Mouse (Mus musculus) ES-E14 (cell line): ENCODE results near the gene Arhgap29. TPM values are rescaled to one million over a fixed set of nuclear protein-coding genes. Genes with fewer than 3 reads are reported as not detected.

Experiments
- DNase-seq: peaks from one replicate; pipeline ENCODE4 v3.0.0-alpha.2; 2013; ENCODE audit warnings: low read depth, low spot score
- H3K27ac ChIP-seq: 2 replicates; pipeline ENCODE4 v1.5.1; 2012; ENCODE audit warnings: low read depth, mild to moderate bottlenecking, low read length, moderate library complexity, mixed read lengths; ENCODE audit not compliant: poor library complexity, insufficient read depth, severe bottlenecking
- H3K36me3 ChIP-seq: 2 replicates; pipeline ENCODE4 v1.6.1; 2012; ENCODE audit warnings: mild to moderate bottlenecking, low read length, moderate library complexity, mixed read lengths; ENCODE audit not compliant: control insufficient read depth, poor library complexity, insufficient read depth, severe bottlenecking
- H3K4me1 ChIP-seq, 2 experiments: fragments of 150-350 bp in 1 of 2; sonication (generic) in 1 of 2; 2 replicates each; pipeline ENCODE4 v1.6.1; 2012; ENCODE audit warnings: low read length in 2 of 2, mild to moderate bottlenecking in 1 of 2, mixed read lengths in 1 of 2; ENCODE audit not compliant: control insufficient read depth in 2 of 2, insufficient read depth in 2 of 2, poor library complexity in 1 of 2
- H3K4me3 ChIP-seq, 2 experiments: fragments of 150-350 bp in 1 of 2; sonication (generic) in 1 of 2; 2 replicates each; pipeline ENCODE4 v1.5.1; 2012; ENCODE audit warnings: low read length in 2 of 2, low read depth in 1 of 2, mild to moderate bottlenecking in 1 of 2, mixed read lengths in 1 of 2; ENCODE audit not compliant: insufficient read depth in 1 of 2, poor library complexity in 1 of 2, severe bottlenecking in 1 of 2
- H3K9ac ChIP-seq: 2 replicates; pipeline ENCODE4 v1.6.1; 2012; ENCODE audit warnings: low read depth, mild to moderate bottlenecking, low read length, mixed read lengths; ENCODE audit not compliant: poor library complexity, insufficient read depth, severe bottlenecking
- H3K9me3 ChIP-seq: fragments of 150-350 bp; sonication (generic); 2 replicates; pipeline ENCODE4 v1.6.1; 2012; ENCODE audit warnings: low read depth, mild to moderate bottlenecking, low read length; ENCODE audit not compliant: control insufficient read depth, insufficient read depth
- CHD2 ChIP-seq: IDR thresholded peaks from 2 replicates; pipeline ENCODE4 v1.6.1; 2014; ENCODE audit warnings: mild to moderate bottlenecking, low read depth, low read length, inconsistent platforms
- HCFC1 ChIP-seq: IDR thresholded peaks from 2 replicates; pipeline ENCODE4 v1.6.1; 2012; ENCODE audit warnings: low read length, inconsistent platforms, borderline replicate concordance; ENCODE audit not compliant: insufficient read depth
- MAFK ChIP-seq: IDR thresholded peaks from 2 replicates; pipeline ENCODE4 v1.6.1; 2014; ENCODE audit warnings: mild to moderate bottlenecking, low read depth, low read length, inconsistent platforms; ENCODE audit not compliant: insufficient read depth
- ZC3H11A ChIP-seq: IDR thresholded peaks from 2 replicates; pipeline ENCODE4 v1.6.1; 2012; ENCODE audit warnings: low read depth, mild to moderate bottlenecking, inconsistent platforms, low read length, borderline replicate concordance
- ZNF384 ChIP-seq: IDR thresholded peaks from 2 replicates; pipeline ENCODE4 v1.6.1; 2012; ENCODE audit warnings: low read depth, low read length, inconsistent platforms
- in situ Hi-C, 2 experiments: fragments of 600-800 bp; cut with MboI; formaldehyde crosslinking; loops; one replicate each; pipeline ENCODE4 v1.15.1; 2025; ENCODE audit warnings: low sequenced_read_pairs in 2 of 2, inconsistent platforms in 1 of 2; ENCODE audit not compliant: unreplicated experiment in 2 of 2
- total RNA-seq: library from RNA; depleted of rRNA; stranded (reverse); fragments of 300-350 nt; gene quantifications from 2 replicates; pipeline ENCODE4 v1.2.3, GENCODE M21; 2012

The Arhgap29 gene
- total RNA-seq, 1 experiment, result 25.1 TPM

- TF ChIP-seq ZC3H11A (no peak), ZNF384 (no peak), HCFC1 (no peak), MAFK (no peak), CHD2 (no peak)
- H3K9ac ChIP-seq, result peak overlapping the region; percentile 31; the same call in 1 of the 2 replicates
- no peaks in the 10 kb centered on the region for H3K9me3 ChIP-seq
- no peak overlapping the region for H3K4me3 ChIP-seq
- H3K4me1 ChIP-seq, result 0 out of 4 replicates have a peak, but pooled peaks cover 0 to 4% of the 10 kb centered on the region in 2 experiments
- no peak for DNase-seq
- in situ Hi-C loops, result no loop called here
- no peak overlapping the region for H3K27ac ChIP-seq
- H3K36me3 ChIP-seq, result no peaks in the 10 kb centered on the region
Measured at GRCm38 (mm10) chr3:121914459-121915185, 37.7 kb upstream of the Arhgap29 start.

GRCm38 (mm10) chr3:121915191-121915590 lies 37.1 kb upstream of the Arhgap29 start:
- no peak for DNase-seq
- Histone ChIP-seq H3K4me1 (0 out of 4 replicates have a peak, but pooled peaks cover 0 to 4% of the 10 kb centered on the region in 2 experiments), H3K9me3 (no peaks in the 10 kb centered on the region), H3K36me3 (no peaks in the 10 kb centered on the region), H3K9ac (no peak overlapping the region), H3K4me3 (no peak overlapping the region), H3K27ac (no peak overlapping the region)
- TF ChIP-seq HCFC1 (no peak), ZNF384 (no peak), ZC3H11A (no peak), CHD2 (no peak), MAFK (no peak)
- in situ Hi-C loops, result no loop called here

GRCm38 (mm10) chr3:121916802-121917532 lies 35.4 kb upstream of the Arhgap29 start:
- Histone ChIP-seq H3K36me3 (no peaks in the 10 kb centered on the region), H3K9ac (no peak overlapping the region), H3K27ac (no peak overlapping the region), H3K4me3 (no peak overlapping the region), H3K9me3 (no peaks in the 10 kb centered on the region), H3K4me1 (0 out of 4 replicates have a peak, but pooled peaks cover 0 to 4% of the 10 kb centered on the region in 2 experiments)
- in situ Hi-C loops, result no loop called here
- TF ChIP-seq HCFC1, result no peak
- DNase-seq, result no peak

DNA sequence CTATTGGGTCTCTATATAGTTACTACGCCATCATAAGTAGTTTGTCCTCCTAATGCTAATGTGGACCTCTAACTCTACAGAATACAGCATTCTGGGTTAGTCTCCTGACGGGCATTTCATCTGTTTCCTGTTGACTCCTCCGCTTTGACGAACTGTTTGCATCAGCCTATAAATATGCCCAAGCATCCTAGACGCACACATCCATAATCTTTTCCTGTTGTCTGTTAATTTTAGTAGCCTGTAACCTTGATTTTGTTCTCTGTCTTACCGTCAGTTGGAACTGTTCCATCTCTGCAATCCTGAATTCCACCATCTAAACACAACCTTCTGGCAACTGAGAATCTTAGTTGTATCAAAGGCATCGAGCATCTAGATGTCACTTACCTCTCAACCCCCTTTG lies 34.7 kb upstream of the Arhgap29 start:
- Histone ChIP-seq H3K9me3 (no peaks in the 10 kb centered on the region), H3K4me3 (no peak overlapping the region), H3K27ac (no peak overlapping the region), H3K9ac (no peak overlapping the region), H3K4me1 (0 out of 4 replicates have a peak, but pooled peaks cover 0 to 4% of the 10 kb centered on the region in 2 experiments), H3K36me3 (no peaks in the 10 kb centered on the region)
- in situ Hi-C loops, result no loop called here
- TF ChIP-seq HCFC1 (no peak), CHD2 (no peak), ZNF384 (no peak)
- DNase-seq, result no peak

DNA sequence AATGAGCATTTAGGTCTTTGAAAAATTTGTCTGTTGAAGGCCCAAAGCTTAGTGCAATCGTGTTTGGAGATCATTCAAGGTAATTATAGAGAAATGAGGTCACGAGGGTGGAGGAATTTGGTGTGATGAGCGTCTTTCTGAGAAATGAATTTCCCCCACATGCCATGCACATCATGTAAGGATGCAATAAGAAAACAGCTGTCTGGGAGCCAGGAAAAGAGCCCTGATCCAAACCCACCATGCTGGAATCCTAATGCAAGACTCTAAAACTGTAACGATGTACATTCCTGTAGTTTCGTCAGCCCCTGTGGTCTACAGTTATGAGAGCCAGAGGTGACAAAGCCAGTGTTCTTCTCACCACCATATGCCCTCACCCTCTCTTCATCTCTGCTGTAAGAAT lies 32.4 kb upstream of the Arhgap29 start:
- Histone ChIP-seq H3K27ac (no peak overlapping the region), H3K9ac (no peak overlapping the region), H3K36me3 (no peaks in the 10 kb centered on the region), H3K4me1 (no peaks in the 10 kb centered on the region), H3K4me3 (no peak overlapping the region), H3K9me3 (no peaks in the 10 kb centered on the region)
- no peak for DNase-seq
- in situ Hi-C loops, result no loop called here
- TF ChIP-seq MAFK (no peak), ZC3H11A (no peak), ZNF384 (no peak), CHD2 (no peak), HCFC1 (no peak)
